Mouse (Mus musculus): ENCODE measurements around the gene Wdr44. TPM values are rescaled to one million over a fixed set of nuclear protein-coding genes. Genes with fewer than 3 reads are reported as not detected.

Wdr44 gene
- polyA plus RNA-seq, 1 experiment from 2014 or later: 6.3 TPM

Other genes with a start within 250 kb of the Wdr44 start
- not detected in 2 replicates for gene Gm4907, start 189.5 kb downstream of the Wdr44 start, polyA plus RNA-seq (2015; fragmentation: Nextera tagmentation; extraction: Ambion mirVana)